Mouse (Mus musculus) heart, adult 2 months (tissue): ENCODE data around the gene Pdzrn3.
A peak's percentile ranks its signal among the peaks of the same experiment; 100 is the strongest.

Experiments
- CTCF ChIP-seq: fragments of 200-600 bp; IDR thresholded peaks from 2 replicates; pipeline ENCODE4 v1.8.1; 2022; ENCODE audit warnings: antibody characterized with exemption, mild to moderate bottlenecking, moderate library complexity
- EP300 ChIP-seq: fragments of 200-500 bp; IDR thresholded peaks from 2 replicates; pipeline ENCODE4 v1.6.1; 2011; ENCODE audit warnings: low read depth, low read length, control low read depth; ENCODE audit not compliant: insufficient read depth
- POLR2A ChIP-seq: fragments of 200-500 bp; IDR thresholded peaks from 2 replicates; pipeline ENCODE4 v1.6.1; 2011; ENCODE audit warnings: mild to moderate bottlenecking, low read depth, low read length, control low read depth; ENCODE audit not compliant: insufficient read depth

DNA sequence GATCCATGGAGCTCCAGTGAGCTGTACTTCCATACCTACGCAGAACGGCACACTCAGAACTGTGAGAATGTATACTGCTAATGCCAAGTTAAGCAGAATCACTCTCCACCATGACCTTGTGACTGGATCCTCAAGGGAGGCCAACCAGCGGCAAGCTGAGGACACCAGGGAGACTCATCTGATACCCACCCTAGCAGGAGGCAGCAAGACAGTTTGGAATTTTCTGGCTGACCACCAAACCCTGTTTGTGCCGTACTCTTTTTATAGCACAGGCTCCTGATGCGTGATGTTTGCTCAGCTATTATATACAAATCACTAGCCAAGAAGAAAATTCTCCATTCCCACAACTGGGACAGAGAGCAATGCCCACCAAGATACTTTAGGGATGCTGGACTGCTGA, 50.0 kb downstream of the Pdzrn3 start:
- no peak for TF ChIP-seq POLR2A
- peak; percentile 54; the same call in 1 of the 2 replicates for TF ChIP-seq EP300
- TF ChIP-seq CTCF: no peak
